Mouse (Mus musculus) kidney, postnatal 25 days (tissue): ENCODE measurements around the gene Eif3b.

Experiments
- DNase-seq, 2 experiments: peaks; one replicate each; pipeline ENCODE4 v3.0.0; 2021; ENCODE audit warnings: mixed read lengths in 2 of 2

Eif3b gene

GRCm38 (mm10) chr5:140491142-140491541 lies 72.0 kb downstream of the Eif3b start:
- no peak for DNase-seq

GRCm38 (mm10) chr5:140492684-140493233 lies 73.6 kb downstream of the Eif3b start:
- DNase-seq = no peak
